Comparison of ENCODE assay signal across 20 mouse cellular contexts in the genomic region with DNA sequence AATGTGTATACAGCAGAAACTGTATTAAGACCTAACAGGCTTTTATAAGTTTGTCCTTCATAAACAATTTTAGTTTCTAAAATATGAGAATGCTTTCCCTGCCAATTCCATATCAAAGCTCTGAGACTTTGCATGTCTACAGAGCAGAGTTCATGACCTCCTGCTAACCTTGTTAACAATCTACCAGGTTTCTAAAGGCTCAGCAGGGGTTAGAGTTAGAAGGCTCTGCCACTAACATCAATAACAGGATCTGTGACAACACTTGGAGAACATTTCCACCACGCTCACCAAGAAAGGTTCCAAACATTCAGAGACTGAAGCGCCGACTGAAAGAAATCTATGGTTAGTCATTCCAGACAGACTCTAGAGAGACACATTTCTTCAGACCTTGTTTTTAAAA. TPM values are rescaled to one million over a fixed set of nuclear protein-coding genes. Genes with fewer than 3 reads are reported as not detected.
"Had no signal": no experiment of that assay in that cellular context is flagged by ENCODE, and none has a peak within 500 bp of the region (broad histone marks: within the 10 kb centered on the region; RNA-seq: fewer than 3 reads in every experiment).

No protein-coding gene starts in this region.

- ATAC-seq: lung, postnatal 0 days had no signal

- H3K9me3 ChIP-seq: limb, embryonic 13.5 days; midbrain, embryonic 10.5 days; neural tube, embryonic 12.5 days had no signal

- H3K27ac ChIP-seq: kidney, postnatal 0 days; limb, embryonic 13.5 days; liver, embryonic 14.5 days; midbrain, embryonic 10.5 days; neural tube, embryonic 12.5 days; stomach, postnatal 0 days had no signal

- H3K4me2 ChIP-seq: limb, embryonic 13.5 days had no signal

- H3K27me3 ChIP-seq: neural tube, embryonic 12.5 days had no signal

- DNase-seq: layer of hippocampus, adult 9-11 months; layer of hippocampus, postnatal 36 days; lung, adult 18-20 months; lung, postnatal 36 days; midbrain, embryonic 14.5 days; thymus, postnatal 4 days had no signal

- H3K4me3 ChIP-seq: limb, embryonic 13.5 days; midbrain, embryonic 10.5 days; neural tube, embryonic 12.5 days had no signal

- H3K36me3 ChIP-seq: limb, embryonic 13.5 days; midbrain, embryonic 10.5 days; neural tube, embryonic 12.5 days had no signal

- H3K9ac ChIP-seq: limb, embryonic 13.5 days; liver, embryonic 14.5 days; neural tube, embryonic 12.5 days had no signal

- H3K4me1 ChIP-seq: limb, embryonic 13.5 days had no signal

RNA-seq across cellular contexts. Expression of gene Hoxa1, which starts 51.9 kb away (rescaled TPM):
- total RNA-seq: layer of hippocampus, adult 18-20 months; layer of hippocampus, postnatal 36 days; left cerebral cortex, adult 8-10 months; left cerebral cortex, postnatal 36 days; liver, adult 2 months; megakaryocyte, adult 5-6 weeks; monocyte, adult 5-6 weeks; neutrophil, adult 5-6 weeks had no signal

RNA-seq across cellular contexts. Expression of gene Hoxa2, which starts 58.5 kb away (rescaled TPM):
- total RNA-seq: layer of hippocampus, adult 18-20 months; layer of hippocampus, postnatal 36 days; left cerebral cortex, adult 8-10 months; left cerebral cortex, postnatal 36 days; megakaryocyte, adult 5-6 weeks; monocyte, adult 5-6 weeks; neutrophil, adult 5-6 weeks had no signal
